Mouse (Mus musculus): ENCODE data around the gene Gabrg3. TPM values are rescaled to one million over a fixed set of nuclear protein-coding genes. Genes with fewer than 3 reads are reported as not detected.

Gene Gabrg3
- total RNA-seq, 2 experiments from 2014 or later, result not detected

GRCm38 (mm10) chr7:57357871-57358540 is 29.0 kb downstream of the Gabrg3 start:
- Histone ChIP-seq H3K27ac (no peak overlapping the region), H3K4me3 (no peak overlapping the region)
- no peak for TF ChIP-seq CTCF (IDR thresholded peaks at IDR 0.05)
- intact Hi-C loops (cut with DNase I), result no loop called here
- DNase-seq, result no peak

- no peak for DNase-seq
- no peak for TF ChIP-seq CTCF (IDR thresholded peaks at IDR 0.05)
- no peak overlapping the region for H3K27ac ChIP-seq
- intact Hi-C loops (cut with DNase I), result no loop called here
- H3K4me3 ChIP-seq, result no peak overlapping the region
These were observed 30.3 kb downstream of the Gabrg3 start for GRCm38 (mm10) chr7:57356565-57357301.

DNA sequence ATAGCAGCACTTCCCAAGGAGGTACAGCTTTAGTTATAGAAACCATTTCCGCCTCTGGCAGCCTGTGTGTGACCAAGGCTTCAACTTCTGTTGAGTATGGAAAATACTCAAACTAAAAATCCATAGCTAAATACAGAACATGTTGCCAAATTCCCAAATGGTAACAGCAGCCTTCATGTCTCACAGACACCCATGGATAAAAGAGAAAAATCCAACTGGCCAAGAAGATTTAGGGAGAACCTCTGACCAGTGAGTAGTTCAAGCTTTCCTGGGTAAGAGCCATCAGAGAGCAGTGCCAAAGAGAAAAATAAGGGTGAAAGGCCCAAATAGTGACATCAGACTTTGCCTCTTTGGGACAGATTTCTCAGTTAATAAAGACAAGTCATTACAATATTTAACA is 38.2 kb downstream of the Gabrg3 start:
- DNase-seq, result no peak
- no peak overlapping the region for H3K4me3 ChIP-seq
- no peak for TF ChIP-seq CTCF (IDR thresholded peaks at IDR 0.05)
- intact Hi-C loops (cut with DNase I), result no loop called here
- H3K27ac ChIP-seq, result no peak overlapping the region

GRCm38 (mm10) chr7:57341910-57342309 is 45.1 kb downstream of the Gabrg3 start:
- Histone ChIP-seq H3K27ac (no peak overlapping the region), H3K4me3 (no peak overlapping the region)
- TF ChIP-seq CTCF (IDR thresholded peaks at IDR 0.05), result no peak
- intact Hi-C loops (cut with DNase I), result no loop called here
- no peak for DNase-seq

DNA sequence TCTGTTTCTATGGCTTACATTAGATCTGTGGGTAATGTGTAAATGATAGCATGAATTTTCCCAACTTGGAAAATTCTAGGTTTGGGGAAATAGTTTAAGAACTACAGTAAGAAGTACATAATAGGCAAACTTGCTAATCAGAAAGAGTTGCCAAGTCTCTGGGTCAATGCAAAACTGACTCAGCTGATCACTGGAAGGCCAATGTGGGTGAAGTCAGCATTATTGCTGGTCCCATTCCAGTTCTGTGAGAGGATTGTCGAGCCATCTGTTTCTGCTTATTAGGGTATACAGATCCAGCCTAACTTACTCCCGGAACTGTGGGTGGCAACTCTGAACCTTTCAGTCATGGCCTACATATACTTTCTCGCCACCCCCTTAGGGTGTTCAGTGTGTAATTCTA is 55.8 kb downstream of the Gabrg3 start:
- intact Hi-C loops (cut with DNase I), result no loop called here

DNA sequence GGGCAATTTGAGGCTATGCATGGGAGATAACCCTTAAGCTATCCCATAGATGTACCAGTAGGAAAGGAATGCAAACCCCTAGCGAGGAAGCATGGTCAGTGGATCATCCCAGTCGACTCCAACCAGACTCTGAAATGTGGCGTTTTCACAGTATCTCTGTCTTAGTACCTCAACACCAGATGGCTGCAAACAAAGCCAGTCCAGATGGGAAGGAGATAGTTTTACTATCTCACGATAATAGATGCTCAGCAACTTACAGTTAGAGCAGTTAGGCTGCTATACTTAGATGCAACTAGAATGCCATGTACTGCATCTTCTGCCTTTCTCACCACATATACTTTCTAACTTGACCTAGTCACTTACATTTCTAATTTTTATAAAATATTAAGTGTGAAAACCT is 56.7 kb downstream of the Gabrg3 start:
- H3K27ac ChIP-seq, result no peak overlapping the region
- DNase-seq, result no peak
- no peak overlapping the region for H3K4me3 ChIP-seq
- intact Hi-C loops (cut with DNase I), result no loop called here
- no peak for TF ChIP-seq CTCF (IDR thresholded peaks at IDR 0.05)

More for the DNA sequence above, 55.8 kb downstream of the Gabrg3 start:
- DNase-seq, result no peak
- H3K27ac ChIP-seq, result no peak overlapping the region
- TF ChIP-seq CTCF (IDR thresholded peaks at IDR 0.05), result no peak
- no peak overlapping the region for H3K4me3 ChIP-seq

GRCm38 (mm10) chr7:57324473-57324872 is 62.5 kb downstream of the Gabrg3 start:
- intact Hi-C loops (cut with DNase I), result no loop called here
- TF ChIP-seq CTCF (IDR thresholded peaks at IDR 0.05), result no peak
- H3K4me3 ChIP-seq, result no peak overlapping the region

DNA sequence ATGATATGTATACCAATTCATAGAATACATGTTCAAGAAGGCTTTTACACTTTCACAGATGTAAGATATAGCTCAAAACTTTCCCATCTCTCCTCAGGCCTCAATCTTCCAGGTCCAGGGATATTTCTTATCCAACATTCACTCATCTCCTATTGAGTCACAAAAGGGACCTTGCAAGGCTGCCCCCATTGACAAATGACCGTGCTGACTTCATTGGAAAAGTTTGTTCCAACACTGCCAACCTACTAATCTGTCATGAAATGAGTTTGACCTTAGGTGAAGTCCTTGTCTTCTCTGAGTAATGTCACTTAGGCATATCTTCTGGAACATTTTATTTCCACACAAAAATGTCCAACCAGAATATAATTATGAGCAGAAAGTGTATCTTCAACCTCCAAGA is 64.9 kb downstream of the Gabrg3 start:
- Histone ChIP-seq H3K27ac (no peak overlapping the region), H3K4me3 (no peak overlapping the region)
- TF ChIP-seq CTCF (IDR thresholded peaks at IDR 0.05), result no peak
- no peak for DNase-seq
- intact Hi-C loops (cut with DNase I), result no loop called here

More at GRCm38 (mm10) chr7:57324473-57324872, 62.5 kb downstream of the Gabrg3 start:
- DNase-seq, result no peak
- H3K27ac ChIP-seq, result no peak overlapping the region

DNA sequence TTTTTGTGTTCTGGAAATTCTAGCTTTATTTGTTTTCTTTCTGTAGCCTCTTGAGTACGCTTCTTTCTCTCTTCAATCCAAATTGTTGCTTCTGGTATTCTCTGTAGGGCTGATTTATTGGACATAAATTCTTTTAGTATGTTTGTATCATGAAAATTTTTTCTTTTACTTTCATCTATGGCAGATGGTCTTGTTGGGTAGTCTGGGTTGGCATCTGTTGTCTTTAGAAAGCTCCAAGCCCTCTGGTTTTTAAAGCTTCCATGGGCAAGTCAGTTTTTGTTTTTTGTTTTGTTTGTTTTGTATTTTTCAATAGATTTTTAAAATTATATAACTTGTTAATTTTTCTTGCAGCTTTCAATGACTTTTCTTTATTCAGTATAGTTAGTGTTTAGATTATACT is 72.0 kb downstream of the Gabrg3 start:
- no peak overlapping the region for H3K4me3 ChIP-seq
- no peak for DNase-seq
- intact Hi-C loops (cut with DNase I), result no loop called here
- TF ChIP-seq CTCF (IDR thresholded peaks at IDR 0.05), result no peak
- no peak overlapping the region for H3K27ac ChIP-seq

GRCm38 (mm10) chr7:57312018-57312417 is 75.0 kb downstream of the Gabrg3 start:
- intact Hi-C loops (cut with DNase I), result no loop called here
- TF ChIP-seq CTCF (IDR thresholded peaks at IDR 0.05), result no peak
- no peak overlapping the region for H3K4me3 ChIP-seq
- no peak for DNase-seq
- no peak overlapping the region for H3K27ac ChIP-seq

DNA sequence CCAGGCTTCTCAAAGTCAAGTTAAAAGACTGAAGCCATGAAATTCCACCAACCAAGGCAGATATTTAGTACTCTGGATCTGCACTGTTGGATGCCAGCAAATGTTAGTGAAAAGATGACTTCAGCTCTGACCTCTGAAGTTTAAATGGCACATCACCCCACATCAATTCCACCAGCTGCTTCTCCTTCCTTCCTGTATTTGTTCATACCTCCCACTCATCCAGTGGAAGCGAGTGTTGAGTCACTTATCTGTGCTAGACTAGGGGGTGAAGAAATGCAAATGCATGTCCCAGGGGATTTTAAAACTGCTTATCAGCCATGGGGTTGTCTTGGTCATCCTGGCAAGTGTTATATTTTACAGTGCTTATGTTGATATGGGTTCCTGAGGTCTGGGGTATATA is 79.7 kb downstream of the Gabrg3 start:
- DNase-seq, result no peak
- no peak for TF ChIP-seq CTCF (IDR thresholded peaks at IDR 0.05)
- intact Hi-C loops (cut with DNase I), result no loop called here
- Histone ChIP-seq H3K27ac (no peak overlapping the region), H3K4me3 (no peak overlapping the region)

- DNase-seq, result no peak
- TF ChIP-seq CTCF (IDR thresholded peaks at IDR 0.05), result no peak
- H3K4me3 ChIP-seq, result no peak overlapping the region
- no peak overlapping the region for H3K27ac ChIP-seq
- intact Hi-C loops (cut with DNase I), result no loop called here
These were observed 90.3 kb downstream of the Gabrg3 start for GRCm38 (mm10) chr7:57296639-57297038.

- DNase-seq, result no peak
- no peak overlapping the region for H3K4me3 ChIP-seq
- intact Hi-C loops (cut with DNase I), result no loop called here
- no peak overlapping the region for H3K27ac ChIP-seq
- TF ChIP-seq CTCF (IDR thresholded peaks at IDR 0.05), result no peak
These were observed 92.9 kb downstream of the Gabrg3 start for GRCm38 (mm10) chr7:57294127-57294526.

DNA sequence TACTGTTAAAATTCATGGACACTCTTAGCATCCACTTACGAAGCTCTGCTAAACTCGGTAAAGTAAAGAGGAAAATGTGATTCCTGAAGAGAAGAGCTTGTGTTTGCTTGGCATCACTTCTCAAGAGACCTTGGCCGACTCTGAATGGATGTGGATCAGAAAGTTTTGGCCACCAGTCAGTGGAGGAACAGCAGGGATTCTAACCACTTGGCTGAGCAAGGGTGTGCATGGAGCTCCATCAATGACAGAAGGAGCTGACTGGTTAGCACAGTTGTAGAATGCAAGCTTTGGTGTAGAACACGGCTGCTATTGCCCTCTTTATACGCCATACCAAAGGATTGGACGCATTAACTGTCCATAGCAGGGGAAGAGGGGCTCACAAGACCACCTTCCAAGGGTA is 93.4 kb downstream of the Gabrg3 start:
- Histone ChIP-seq H3K4me3 (no peak overlapping the region), H3K27ac (no peak overlapping the region)
- DNase-seq, result no peak
- intact Hi-C loops (cut with DNase I), result no loop called here
- TF ChIP-seq CTCF (IDR thresholded peaks at IDR 0.05), result no peak
